Mouse (Mus musculus) neutrophil, adult 5-6 weeks (primary cell): ENCODE measurements at regions not wholly inside any gene's neighbourhood (a gene's known extent, or its start where the extent isn't known, plus 50 kb on each side); places are given as distances from the start of the nearest gene placed in this dataset.

Experiments used
- ATAC-seq: fragments of 151-379, 151-347 bp; 2 replicates; pipeline ENCODE4 v1.8.0; 2017; ENCODE audit warnings: mild to moderate bottlenecking, moderate TSS enrichment; ENCODE audit not compliant: insufficient number of reproducible peaks, poor library complexity, low FRiP score, severe bottlenecking; ENCODE audit errors: extremely low read depth

- ATAC-seq, result no peak
Measured at GRCm38 (mm10) chr11:31721908-31722307, 50.2 kb upstream of the Bod1 start.

GRCm38 (mm10) chr11:31724506-31724905 lies 52.8 kb upstream of the Bod1 start:
- no peak for ATAC-seq

GRCm38 (mm10) chr11:31725936-31726647 lies 54.4 kb upstream of the Bod1 start:
- ATAC-seq, result no peak

GRCm38 (mm10) chr11:31727289-31727688 lies 55.6 kb upstream of the Bod1 start:
- no peak for ATAC-seq

- no peak for ATAC-seq
Measured at GRCm38 (mm10) chr11:31729728-31730127, 58.0 kb upstream of the Bod1 start.

- no peak for ATAC-seq
Measured at GRCm38 (mm10) chr11:31730181-31730580, 58.5 kb upstream of the Bod1 start.

GRCm38 (mm10) chr11:31730680-31731079 lies 59.0 kb upstream of the Bod1 start:
- no peak for ATAC-seq

GRCm38 (mm10) chr11:31731459-31731858 lies 59.8 kb upstream of the Bod1 start:
- no peak for ATAC-seq

GRCm38 (mm10) chr11:31732342-31732741 lies 60.7 kb upstream of the Bod1 start:
- no peak for ATAC-seq

- peak; percentile 35; the same call in 1 of the 2 replicates for ATAC-seq
Measured at GRCm38 (mm10) chr11:31732958-31733357, 61.3 kb upstream of the Bod1 start.

GRCm38 (mm10) chr11:31734091-31734490 lies 62.4 kb upstream of the Bod1 start:
- no peak for ATAC-seq

- no peak for ATAC-seq
Measured at GRCm38 (mm10) chr11:31735257-31735656, 63.6 kb upstream of the Bod1 start.

- no peak for ATAC-seq
Measured at GRCm38 (mm10) chr11:31736086-31736485, 64.4 kb upstream of the Bod1 start.

- ATAC-seq, result no peak
Measured at GRCm38 (mm10) chr11:31736556-31737089, 64.9 kb upstream of the Bod1 start.

GRCm38 (mm10) chr11:31738148-31739021 lies 66.7 kb upstream of the Bod1 start:
- no peak for ATAC-seq

GRCm38 (mm10) chr11:31740409-31740808 lies 68.7 kb upstream of the Bod1 start:
- ATAC-seq, result no peak

- no peak for ATAC-seq
Measured at GRCm38 (mm10) chr11:31742160-31742559, 70.5 kb upstream of the Bod1 start.

- ATAC-seq, result no peak
Measured at GRCm38 (mm10) chr11:31744076-31744785, 72.5 kb upstream of the Bod1 start.
